Mouse (Mus musculus) kidney, postnatal 0 days (tissue): ENCODE data around the gene Rap1a. TPM values are rescaled to one million over a fixed set of nuclear protein-coding genes. Genes with fewer than 3 reads are reported as not detected.

Experiments
- ATAC-seq: fragments of 200-750 bp; cut with Nextera tagmentation; replicated peaks from 2 replicates; pipeline ENCODE4 v1.8.0; 2017; ENCODE audit warnings: low read depth, moderate number of reproducible peaks, moderate TSS enrichment, moderate library complexity; ENCODE audit not compliant: low FRiP score
- DNase-seq: peaks from one replicate; pipeline ENCODE4 v3.0.0-alpha.2; 2016; ENCODE audit warnings: low spot score
- H3K27ac ChIP-seq: fragments of 300-500 bp; sonication (generic); 2 replicates; pipeline ENCODE4 v1.5.1; 2014; ENCODE audit warnings: mild to moderate bottlenecking
- H3K27me3 ChIP-seq: fragments of 300-500 bp; sonication (generic); 2 replicates; pipeline ENCODE4 v1.6.1; 2014; ENCODE audit warnings: low read length, mixed read lengths; ENCODE audit not compliant: insufficient read depth
- H3K36me3 ChIP-seq: fragments of 300-500 bp; sonication (generic); 2 replicates; pipeline ENCODE4 v1.6.1; 2014; ENCODE audit warnings: low read length, mixed read lengths; ENCODE audit not compliant: insufficient read depth
- H3K4me1 ChIP-seq: fragments of 300-500 bp; sonication (generic); replicated peaks from 2 replicates; pipeline ENCODE4 v1.6.1; 2014; ENCODE audit warnings: antibody characterized with exemption, low read length, mixed read lengths; ENCODE audit not compliant: insufficient read depth
- H3K4me2 ChIP-seq: fragments of 300-500 bp; sonication (generic); 2 replicates; pipeline ENCODE4 v1.6.1; 2014; ENCODE audit warnings: mild to moderate bottlenecking, low read length, moderate library complexity, mixed read lengths
- H3K4me3 ChIP-seq: fragments of 300-500 bp; sonication (generic); replicated peaks from 2 replicates; pipeline ENCODE4 v1.5.1; 2014; ENCODE audit warnings: low read depth, low read length
- H3K9ac ChIP-seq: fragments of 300-500 bp; sonication (generic); 2 replicates; pipeline ENCODE4 v1.6.1; 2014; ENCODE audit warnings: low read depth, low read length
- H3K9me3 ChIP-seq: fragments of 300-500 bp; sonication (generic); replicated peaks from 2 replicates; pipeline ENCODE4 v1.6.1; 2016; ENCODE audit warnings: low read length, inconsistent platforms, mixed read lengths
- CTCF ChIP-seq: IDR thresholded peaks from 2 replicates; pipeline ENCODE4 v1.5.1; 2016; ENCODE audit warnings: antibody characterized with exemption, low read depth, mild to moderate bottlenecking, moderate library complexity
- WGBS: fragments of 180-500 bp; shearing (Covaris S2); extraction: QIAGEN DNeasy Blood & Tissue Kit; methylation state at CpG from one replicate; pipeline ENCODE4 v1.1.7; 2014; 5-methylcytosine and 5-hydroxymethylcytosine counted together
- polyA plus RNA-seq: library from polyadenylated mRNA; unstranded; fragments of >200 nt; fragmentation: Nextera tagmentation; extraction: Ambion mirVana; gene quantifications from 2 replicates; pipeline ENCODE4 v1.2.1, GENCODE M21; 2015

Rap1a gene
- polyA plus RNA-seq, 1 experiment from 2014 or later: 111 TPM

- Histone ChIP-seq H3K4me2 (no peak overlapping the region), H3K36me3 (peaks cover 43% of the 10 kb centered on the region; the same call in 1 of the 2 replicates), H3K4me1 (no peaks in the 10 kb centered on the region), H3K27me3 (no peaks in the 10 kb centered on the region), H3K9me3 (no peaks in the 10 kb centered on the region), H3K27ac (no peak overlapping the region), H3K4me3 (no peak overlapping the region), H3K9ac (no peak overlapping the region)
- DNase-seq: no peak
- TF ChIP-seq CTCF: no peak
- ATAC-seq: no peak
- 88% methylated on average over 7 of the region's 7 CpGs for WGBS
Measured at GRCm38 (mm10) chr3:105680346-105680745, 120.8 kb downstream of the Rap1a start.

Other genes starting within 250 kb of the Rap1a start
- 25.2 and 26.0 TPM in 2 replicates for gene Ddx20, start 113.8 kb downstream of the Rap1a start, polyA plus RNA-seq
- gene Inka2, start 96.7 kb downstream of the Rap1a start, polyA plus RNA-seq: 0.67 and 0.85 TPM in 2 replicates
- gene Adora3, start 69.5 kb upstream of the Rap1a start, polyA plus RNA-seq: 0.10 and 0.12 TPM in 2 replicates
- gene Tmigd3, start 69.6 kb upstream of the Rap1a start, polyA plus RNA-seq: 0.18 TPM in 1 of 2 replicates, not detected in the other
- 0.24 and 0.31 TPM in 2 replicates for gene I830077J02Rik, start 131.3 kb upstream of the Rap1a start, polyA plus RNA-seq
- gene Wdr77, start 158.0 kb upstream of the Rap1a start, polyA plus RNA-seq: 98.2 and 102 TPM in 2 replicates
- gene Atp5f1, start 158.8 kb upstream of the Rap1a start, polyA plus RNA-seq: 756 and 779 TPM in 2 replicates
- 0.86 and 0.91 TPM in 2 replicates for gene Ovgp1, start 172.4 kb upstream of the Rap1a start, polyA plus RNA-seq
- gene Pifo, start 213.3 kb upstream of the Rap1a start, polyA plus RNA-seq: 0.13 and 0.41 TPM in 2 replicates
- gene Chil5, start 231.5 kb upstream of the Rap1a start, polyA plus RNA-seq: 0.12 TPM in 1 of 2 replicates, not detected in the other